ENCODE assay signal across 18 mouse cellular contexts in genomic region chr3:97525458-97525857, GRCm38 (mm10).
DNase-seq lines count a peak whose midpoint lies in the region; ATAC-seq lines count a peak whose summit lies in the region.
"Had no signal": no experiment of that assay in that cellular context is flagged by ENCODE, and none has a peak within 500 bp of the region (broad histone marks: within the 10 kb centered on the region; RNA-seq: fewer than 3 reads in every experiment).

No protein-coding gene starts in this region.

- peak; percentile 15 to 18 for DNase-seq in cerebellum, postnatal 14 days
- no peak for DNase-seq in cerebellum, adult 9-11 months
- DNase-seq in forebrain, embryonic 14.5 days (ENCODE audit: low spot score), result peak; percentile 83
- DNase-seq in kidney, adult 8-10 months, result no peak
- DNase-seq: adrenal gland, adult 8-10 months; cerebellum, adult 11-12 months; gastrocnemius, adult 2 months; heart, adult 2 months; lung, postnatal 4 days had no signal

- H3K9ac ChIP-seq in midbrain, embryonic 15.5 days, result no peak overlapping the region
- H3K9ac ChIP-seq in midbrain, embryonic 16.5 days (ENCODE audit: low read depth, low read length), result no peak overlapping the region
- no peak overlapping the region for H3K9ac ChIP-seq in forebrain, embryonic 14.5 days (ENCODE audit: low read length)
- H3K9ac ChIP-seq in neural tube, embryonic 14.5 days (replicated peaks; ENCODE audit: low read depth, low read length), result no peak overlapping the region
- H3K9ac ChIP-seq: embryonic facial prominence, embryonic 15.5 days; kidney, embryonic 15.5 days; liver, embryonic 13.5 days; lung, embryonic 14.5 days had no signal

- H3K36me3 ChIP-seq in midbrain, embryonic 15.5 days (replicated peaks), result no peaks in the 10 kb centered on the region
- no peaks in the 10 kb centered on the region for H3K36me3 ChIP-seq in midbrain, embryonic 16.5 days (ENCODE audit: control insufficient read depth, insufficient read depth, low read length)
- H3K36me3 ChIP-seq in forebrain, embryonic 14.5 days (ENCODE audit: control insufficient read depth, insufficient read depth, low read length), result no peaks in the 10 kb centered on the region
- H3K36me3 ChIP-seq in neural tube, embryonic 14.5 days (ENCODE audit: control insufficient read depth, insufficient read depth, low read length), result no peaks in the 10 kb centered on the region
- H3K36me3 ChIP-seq: embryonic facial prominence, embryonic 15.5 days; kidney, embryonic 15.5 days; liver, embryonic 13.5 days had no signal

- H3K27ac ChIP-seq in midbrain, embryonic 15.5 days, result 0 out of 2 replicates have a peak overlapping the region, but pooled peaks have one; percentile 50
- H3K27ac ChIP-seq in midbrain, embryonic 16.5 days (ENCODE audit: low read length), result no peak overlapping the region
- no peak overlapping the region for H3K27ac ChIP-seq in forebrain, embryonic 14.5 days (ENCODE audit: low read depth, low read length)
- no peak overlapping the region for H3K27ac ChIP-seq in neural tube, embryonic 14.5 days (ENCODE audit: low read depth, low read length)
- H3K27ac ChIP-seq: embryonic facial prominence, embryonic 15.5 days; gastrocnemius, adult 2 months; heart, adult 2 months; kidney, embryonic 15.5 days; liver, embryonic 13.5 days had no signal

- WGBS in midbrain, embryonic 15.5 days, result 74% methylated on average over 8 of the region's 8 CpGs
- 76% methylated on average over 8 of the region's 8 CpGs for WGBS in midbrain, embryonic 16.5 days
- 25% methylated on average over 8 of the region's 8 CpGs for WGBS in forebrain, embryonic 14.5 days
- 56% methylated on average over 8 of the region's 8 CpGs for WGBS in neural tube, embryonic 14.5 days

- H3K4me1 ChIP-seq in midbrain, embryonic 15.5 days, result peaks cover 27% of the 10 kb centered on the region
- H3K4me1 ChIP-seq in midbrain, embryonic 16.5 days (ENCODE audit: control insufficient read depth, insufficient read depth, low read length), result peaks cover 21% of the 10 kb centered on the region
- peaks cover 6% of the 10 kb centered on the region; the same call in 1 of the 2 replicates for H3K4me1 ChIP-seq in forebrain, embryonic 14.5 days (ENCODE audit: control insufficient read depth, insufficient read depth, low read length)
- peaks cover 9% of the 10 kb centered on the region; the same call in 1 of the 2 replicates for H3K4me1 ChIP-seq in neural tube, embryonic 14.5 days (ENCODE audit: control insufficient read depth, insufficient read depth, low read length)
- H3K4me1 ChIP-seq: embryonic facial prominence, embryonic 15.5 days; kidney, embryonic 15.5 days; liver, embryonic 13.5 days had no signal

- no peaks in the 10 kb centered on the region for H3K27me3 ChIP-seq in midbrain, embryonic 15.5 days (replicated peaks)
- H3K27me3 ChIP-seq in midbrain, embryonic 16.5 days (ENCODE audit: control insufficient read depth, insufficient read depth, low read depth, low read length), result no peaks in the 10 kb centered on the region
- H3K27me3 ChIP-seq in forebrain, embryonic 14.5 days (replicated peaks; ENCODE audit: control insufficient read depth, insufficient read depth, low read length), result 0 out of 2 replicates have a peak, but pooled peaks cover 2% of the 10 kb centered on the region
- no peaks in the 10 kb centered on the region for H3K27me3 ChIP-seq in neural tube, embryonic 14.5 days (ENCODE audit: control insufficient read depth, insufficient read depth, low read length)
- H3K27me3 ChIP-seq: embryonic facial prominence, embryonic 15.5 days; kidney, embryonic 15.5 days; liver, embryonic 13.5 days had no signal

- no peak overlapping the region for H3K4me2 ChIP-seq in midbrain, embryonic 15.5 days
- no peak overlapping the region for H3K4me2 ChIP-seq in midbrain, embryonic 16.5 days (ENCODE audit: low read length)
- H3K4me2 ChIP-seq in forebrain, embryonic 14.5 days (ENCODE audit: low read length), result no peak overlapping the region; the same call in 1 of the 2 replicates
- H3K4me2 ChIP-seq in neural tube, embryonic 14.5 days (ENCODE audit: low read depth, low read length), result no peak overlapping the region
- H3K4me2 ChIP-seq: embryonic facial prominence, embryonic 15.5 days; kidney, embryonic 15.5 days; liver, embryonic 13.5 days; lung, embryonic 14.5 days had no signal

- ATAC-seq in midbrain, embryonic 15.5 days (replicated peaks), result no peak
- ATAC-seq in midbrain, embryonic 16.5 days, result no peak
- ATAC-seq in forebrain, embryonic 14.5 days, result peak; percentile 51; the same call in 1 of the 2 replicates
- peak; percentile 29; the same call in 1 of the 2 replicates for ATAC-seq in neural tube, embryonic 14.5 days (ENCODE audit: low read depth)
- ATAC-seq: CD4-positive, CD25-positive, alpha-beta regulatory T cell, adult 4 months; Patski had no signal

- H3K9me3 ChIP-seq in midbrain, embryonic 15.5 days, result no peaks in the 10 kb centered on the region
- H3K9me3 ChIP-seq in midbrain, embryonic 16.5 days (replicated peaks; ENCODE audit: control insufficient read depth, low read length, poor library complexity, severe bottlenecking), result no peaks in the 10 kb centered on the region
- no peaks in the 10 kb centered on the region for H3K9me3 ChIP-seq in forebrain, embryonic 14.5 days (replicated peaks; ENCODE audit: control insufficient read depth, low read length)
- H3K9me3 ChIP-seq in neural tube, embryonic 14.5 days (ENCODE audit: control insufficient read depth, low read length), result no peaks in the 10 kb centered on the region
- H3K9me3 ChIP-seq: embryonic facial prominence, embryonic 15.5 days; kidney, embryonic 15.5 days; liver, embryonic 13.5 days had no signal

- H3K4me3 ChIP-seq in midbrain, embryonic 15.5 days, result no peak overlapping the region
- no peak overlapping the region for H3K4me3 ChIP-seq in midbrain, embryonic 16.5 days (ENCODE audit: low read depth, low read length)
- H3K4me3 ChIP-seq in forebrain, embryonic 14.5 days (ENCODE audit: low read depth, low read length), result no peak overlapping the region
- H3K4me3 ChIP-seq in neural tube, embryonic 14.5 days (ENCODE audit: low read depth, low read length), result no peak overlapping the region
- H3K4me3 ChIP-seq: embryonic facial prominence, embryonic 15.5 days; gastrocnemius, adult 2 months; heart, adult 2 months; kidney, embryonic 15.5 days; liver, embryonic 13.5 days had no signal

Comparison
In these comparisons a context has a peak if more than half of its experiments do, and no peak if none do; other contexts are left out.
1. DNase-seq: peak in cerebellum, postnatal 14 days (2 of 2) and forebrain, embryonic 14.5 days (single experiment); none in cerebellum, adult 9-11 months (single experiment) and kidney, adult 8-10 months (0 of 2).
2. ATAC-seq: peak in forebrain, embryonic 14.5 days (single experiment) and neural tube, embryonic 14.5 days (single experiment); none in midbrain, embryonic 15.5 days (single experiment) and midbrain, embryonic 16.5 days (single experiment).